Mouse (Mus musculus): ENCODE measurements around the gene Ssx2ip.

The Ssx2ip gene

DNA sequence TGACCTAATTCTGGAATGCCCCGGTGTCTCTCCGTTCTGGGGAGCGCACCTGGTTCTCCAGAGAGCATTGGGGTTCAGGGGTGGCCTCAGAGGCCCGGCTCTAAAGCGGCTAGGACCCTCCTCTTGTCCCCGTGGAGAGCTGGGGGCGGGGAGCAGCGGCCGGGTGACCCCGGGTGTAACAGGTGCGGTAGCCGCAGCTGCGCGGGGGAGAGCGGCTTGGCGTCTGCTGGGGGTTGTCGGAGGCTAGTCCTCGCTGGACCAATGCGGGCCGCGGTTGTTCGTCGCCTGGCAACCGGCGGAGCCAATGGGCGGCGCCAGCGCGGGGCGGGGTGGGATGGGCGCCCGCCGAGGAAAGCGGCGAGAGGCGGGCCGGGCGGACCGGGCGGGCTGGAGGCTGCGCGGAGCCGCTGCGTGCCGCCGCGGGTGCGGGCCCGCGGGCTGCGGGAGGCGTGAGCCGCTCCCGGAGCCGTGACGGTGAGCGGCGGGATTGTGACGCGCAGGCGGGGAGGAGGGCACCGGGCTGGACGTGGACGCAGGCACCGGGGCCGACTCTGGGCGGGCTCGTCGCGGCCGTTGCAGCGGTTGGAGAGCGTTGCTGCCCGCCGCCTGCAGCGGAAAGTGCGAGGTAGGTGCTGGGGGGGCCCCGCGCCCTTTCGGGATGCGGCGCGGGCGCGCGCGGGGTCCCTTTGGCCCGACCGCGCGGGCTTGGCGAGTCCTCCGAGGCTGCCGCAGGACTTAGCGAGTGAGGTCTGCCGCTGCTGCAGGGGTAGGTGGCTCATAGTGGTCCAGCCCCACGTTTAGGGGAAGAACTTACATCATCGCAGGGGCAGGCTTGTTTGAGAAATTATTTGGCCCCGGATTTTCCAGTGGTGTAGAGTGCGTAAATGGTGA is at the start of gene Ssx2ip:
Ssx2ip (plus strand) TSS at position 332 of the 891 bp plus-strand sequence.
- peak; percentile 97 to 98 for DNase-seq

GRCm38 (mm10) chr3:146355146-146355545 is 49.3 kb upstream of the Ssx2ip start:
- peak in 1 of 2 experiments; percentile 10 for DNase-seq

DNA sequence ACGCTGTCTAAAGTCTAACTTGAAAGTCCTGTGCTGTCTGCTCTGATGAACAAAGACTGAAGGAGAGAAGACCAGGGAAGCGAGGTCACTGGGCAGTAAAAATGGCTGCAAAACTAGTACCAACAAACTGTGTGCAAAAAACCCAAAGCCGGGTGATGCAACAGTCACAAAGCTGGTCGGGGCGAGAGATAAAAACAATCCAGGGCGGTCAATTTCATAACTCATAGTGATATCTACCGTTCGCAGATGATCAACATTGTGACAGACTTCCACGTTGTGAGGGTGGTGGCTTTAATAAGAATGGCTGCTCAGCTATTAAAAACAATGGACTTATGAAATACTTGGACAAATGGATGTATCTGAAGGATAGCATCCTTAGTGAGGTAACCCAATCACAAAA is 39.0 kb upstream of the Ssx2ip start:
- no peak for DNase-seq

GRCm38 (mm10) chr3:146367058-146367457 is 37.4 kb upstream of the Ssx2ip start:
- DNase-seq = no peak

DNA sequence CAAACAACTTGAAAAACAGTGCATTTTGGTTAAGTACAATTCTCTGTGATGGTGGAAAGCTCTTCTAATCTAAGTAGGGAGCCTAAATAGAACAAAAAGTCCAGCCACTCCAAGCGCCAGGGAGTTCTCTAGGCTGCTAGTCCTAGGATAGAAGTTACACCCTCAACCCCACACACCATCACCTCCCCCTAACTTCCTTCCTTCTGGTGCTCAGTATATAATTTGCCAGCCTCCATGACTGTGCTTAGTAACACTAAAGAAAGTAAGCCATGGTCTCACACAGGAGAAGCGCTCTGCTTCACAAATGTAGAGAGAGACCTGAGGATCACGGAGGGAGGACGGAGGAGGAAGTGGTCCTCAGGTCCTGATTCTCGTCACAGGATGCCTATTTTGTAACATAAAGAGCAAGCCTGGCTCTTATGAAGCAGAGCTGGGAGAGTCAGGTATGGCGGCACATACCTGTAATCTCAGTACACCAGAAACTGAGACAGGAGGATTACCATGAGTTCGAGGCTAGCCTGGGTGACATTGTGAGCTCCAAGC is 33.8 kb upstream of the Ssx2ip start:
- DNase-seq = no peak

DNA sequence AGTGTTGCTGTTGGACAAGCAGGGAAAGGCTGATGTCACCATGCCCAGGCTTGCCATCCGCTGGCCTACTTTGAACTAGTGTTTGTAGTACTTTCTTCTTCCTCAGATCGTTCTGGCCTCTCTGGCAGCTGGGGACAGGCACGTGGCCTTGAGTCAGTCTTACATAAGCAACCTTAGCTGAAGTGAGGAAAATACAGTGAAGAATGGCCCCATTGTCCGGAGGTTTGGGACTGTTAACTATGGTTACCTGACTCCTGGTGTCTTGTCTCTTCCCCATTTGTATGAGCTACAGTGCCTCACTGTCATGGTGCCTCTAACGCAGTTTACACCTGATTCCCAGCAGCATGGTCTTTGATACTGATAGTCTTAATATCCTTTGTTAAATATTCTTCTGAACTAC is 33.2 kb upstream of the Ssx2ip start:
- DNase-seq = no peak

DNA sequence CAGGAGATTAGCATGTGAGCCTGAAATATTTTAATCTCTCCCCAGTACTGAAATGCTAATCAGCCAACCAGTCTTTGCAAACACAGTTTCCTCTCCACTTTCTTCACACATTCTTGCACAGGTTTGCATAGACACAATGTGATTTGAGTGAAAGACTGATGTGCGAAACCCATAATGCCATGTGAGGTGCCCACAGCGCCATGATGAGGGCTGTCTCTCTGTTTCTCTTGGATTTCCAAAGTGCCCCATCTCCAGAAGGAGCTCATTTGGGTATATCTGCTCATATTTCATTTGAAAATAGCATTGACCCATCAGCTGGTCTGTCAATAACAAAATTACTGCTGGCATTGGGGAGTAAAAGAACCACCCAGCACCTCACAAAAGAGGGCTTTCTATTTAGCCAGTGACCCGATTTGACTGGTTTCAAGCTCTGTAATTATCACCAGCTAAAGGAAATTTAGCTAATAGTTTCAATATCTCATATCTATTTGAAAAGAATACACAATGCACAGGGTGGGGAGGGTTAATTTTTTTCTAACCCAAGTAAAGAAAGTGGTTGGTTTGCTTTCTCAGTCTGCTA is 29.8 kb upstream of the Ssx2ip start:
- DNase-seq = no peak

DNA sequence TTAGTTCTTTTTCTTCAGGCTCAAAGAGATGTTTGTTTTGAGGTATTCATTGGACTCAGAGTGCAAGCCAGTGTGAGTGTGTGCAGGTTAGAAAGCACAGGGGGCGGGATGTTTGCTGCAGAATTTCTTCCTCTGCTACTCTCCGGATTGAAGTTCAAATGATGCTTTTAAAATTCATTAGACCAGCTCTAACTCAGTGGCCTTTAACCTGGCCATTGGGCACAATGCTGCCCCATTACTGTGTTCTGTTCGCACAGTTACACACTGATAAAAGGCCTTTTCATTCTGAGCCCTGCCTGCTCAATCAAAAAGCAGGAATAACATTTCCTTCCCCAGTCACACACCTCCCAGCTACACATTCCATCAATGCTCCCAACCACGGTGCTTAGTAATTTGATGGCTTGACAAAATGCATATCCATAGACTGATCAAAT is 29.2 kb upstream of the Ssx2ip start:
- DNase-seq = no peak

GRCm38 (mm10) chr3:146376337-146377130 is 27.9 kb upstream of the Ssx2ip start:
- DNase-seq = no peak

DNA sequence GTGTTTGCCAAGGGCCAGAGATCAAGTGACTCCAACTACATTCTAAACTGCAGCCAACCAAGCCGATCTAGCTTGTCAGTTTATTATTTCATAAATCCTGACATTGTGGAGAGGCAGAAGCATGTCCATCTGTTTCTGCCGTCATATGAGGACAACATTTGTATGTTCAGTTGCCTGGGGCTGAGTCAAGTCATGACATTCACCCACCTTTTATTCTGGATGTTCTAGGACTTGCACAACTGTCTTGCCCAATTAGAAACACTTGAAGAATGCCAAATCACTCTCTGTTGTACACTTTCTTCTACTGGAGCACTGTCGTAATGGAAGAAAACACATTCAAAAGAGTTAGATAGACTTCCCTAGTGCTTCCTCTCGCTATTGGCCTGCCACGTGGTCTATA is 27.2 kb upstream of the Ssx2ip start:
- DNase-seq = no peak

- no peak for DNase-seq
Observed at GRCm38 (mm10) chr3:146378753-146379152, 25.7 kb upstream of the Ssx2ip start.

GRCm38 (mm10) chr3:146379740-146380466 is 24.5 kb upstream of the Ssx2ip start:
- DNase-seq = no peak

DNA sequence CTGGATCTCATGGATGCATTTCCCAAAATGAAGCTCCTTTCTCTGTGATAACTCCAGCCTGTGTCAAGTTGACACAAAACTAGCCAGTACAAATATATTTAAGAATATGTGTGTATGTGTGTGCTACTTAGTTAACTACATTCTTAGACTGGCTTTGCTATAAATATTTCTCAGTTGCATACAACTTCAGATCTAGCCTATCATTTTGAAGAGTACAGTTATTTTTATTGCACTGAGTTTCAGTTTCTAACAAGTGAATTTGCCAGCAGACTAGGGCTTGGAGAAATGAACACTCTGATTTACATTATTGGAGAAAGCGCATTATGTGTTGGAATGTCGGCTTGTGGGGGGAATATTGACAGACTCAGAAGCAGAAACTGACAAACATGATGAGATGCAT is 23.6 kb upstream of the Ssx2ip start:
- DNase-seq = no peak

GRCm38 (mm10) chr3:146381471-146381870 is 23.0 kb upstream of the Ssx2ip start:
- no peak for DNase-seq

DNA sequence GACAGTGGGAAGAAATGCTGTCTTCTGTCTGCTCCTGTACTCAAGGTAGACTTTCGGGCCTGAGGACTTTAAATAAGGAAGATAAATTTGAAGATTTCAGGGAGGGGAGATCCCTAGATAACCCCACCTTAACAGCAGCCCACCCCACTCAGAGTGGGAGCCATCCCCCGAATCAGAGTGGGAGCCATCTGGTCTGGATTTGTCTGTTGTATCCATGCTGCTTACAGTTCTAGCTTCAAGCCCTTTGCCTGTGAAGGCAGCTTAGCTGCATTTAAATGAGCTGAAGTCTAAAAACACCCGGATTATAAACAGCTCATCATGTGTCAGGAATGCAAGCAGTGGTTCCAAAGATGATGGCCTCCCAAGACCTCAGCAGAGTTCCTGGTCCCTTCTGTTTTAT is 17.6 kb upstream of the Ssx2ip start:
- DNase-seq = no peak

DNA sequence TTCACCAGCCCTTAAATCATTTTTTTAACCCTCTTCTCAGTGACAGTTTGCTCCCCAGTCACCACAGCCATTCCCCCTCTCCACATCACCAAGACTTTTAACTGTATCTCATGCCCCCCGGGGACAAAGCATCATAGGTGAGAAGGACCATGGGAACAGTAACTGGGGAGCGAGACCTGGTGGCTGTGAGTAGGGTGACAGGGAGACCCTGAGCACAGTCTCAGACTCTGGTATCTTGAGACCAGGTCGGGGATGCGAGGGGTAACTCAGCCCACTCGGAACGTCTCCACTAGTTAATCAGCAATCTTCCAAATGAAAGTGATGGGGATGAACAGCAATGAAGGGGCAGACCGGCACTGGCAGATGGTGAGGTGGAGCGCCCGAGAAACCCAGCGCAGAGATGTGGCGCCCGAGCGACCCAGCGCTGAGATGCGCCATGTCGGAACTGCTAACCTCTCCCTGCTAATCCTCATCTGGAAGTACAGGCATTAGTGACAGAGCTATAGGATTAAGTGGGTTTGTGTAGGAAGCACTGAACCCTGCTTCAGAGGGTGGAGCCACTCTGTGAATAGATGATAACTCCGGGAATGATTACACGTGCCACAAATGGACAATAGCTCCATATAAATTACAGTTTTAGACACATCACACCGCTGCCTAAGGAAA is 11.7 kb upstream of the Ssx2ip start:
- no peak for DNase-seq

- no peak for DNase-seq
Observed at GRCm38 (mm10) chr3:146393641-146394100, 10.8 kb upstream of the Ssx2ip start.

DNA sequence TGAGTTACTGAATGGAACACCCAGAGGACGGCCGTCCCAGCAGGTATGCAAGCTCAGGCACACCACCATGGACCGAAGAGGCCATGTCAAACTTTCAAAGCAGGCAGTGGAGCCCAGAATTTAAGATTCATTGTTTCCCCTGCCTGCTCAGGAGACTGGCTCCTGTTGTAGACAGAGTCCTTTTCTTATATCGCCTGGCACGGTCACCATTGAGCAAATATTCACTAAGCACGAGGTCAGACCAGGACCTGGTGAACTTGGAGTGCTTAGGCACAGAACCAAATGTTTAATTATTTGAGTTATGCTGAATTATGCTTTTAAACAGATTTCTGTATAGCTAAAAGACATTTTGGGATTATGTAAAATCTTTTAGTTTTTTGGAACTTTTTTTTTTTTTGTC is 8.2 kb upstream of the Ssx2ip start:
- no peak for DNase-seq

DNA sequence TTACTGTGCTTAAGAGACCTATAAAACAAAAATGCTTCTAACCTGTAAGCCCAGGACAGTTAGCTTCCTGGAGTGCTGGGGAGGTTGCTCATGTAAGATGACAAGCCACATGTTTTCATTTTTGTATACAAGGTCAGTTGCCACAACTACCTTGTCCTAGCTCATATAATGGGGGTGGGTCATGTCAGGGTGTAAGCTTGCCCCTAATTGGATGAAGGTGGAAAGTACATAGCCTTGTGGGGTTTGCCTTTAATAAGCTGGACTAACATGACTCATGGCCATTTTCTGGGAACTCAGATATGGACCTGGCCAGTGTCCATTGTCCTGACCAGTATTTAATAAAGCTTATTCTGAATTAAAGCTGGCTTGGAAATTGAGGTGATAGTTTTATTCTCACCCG is 7.5 kb upstream of the Ssx2ip start:
- DNase-seq = no peak

DNA sequence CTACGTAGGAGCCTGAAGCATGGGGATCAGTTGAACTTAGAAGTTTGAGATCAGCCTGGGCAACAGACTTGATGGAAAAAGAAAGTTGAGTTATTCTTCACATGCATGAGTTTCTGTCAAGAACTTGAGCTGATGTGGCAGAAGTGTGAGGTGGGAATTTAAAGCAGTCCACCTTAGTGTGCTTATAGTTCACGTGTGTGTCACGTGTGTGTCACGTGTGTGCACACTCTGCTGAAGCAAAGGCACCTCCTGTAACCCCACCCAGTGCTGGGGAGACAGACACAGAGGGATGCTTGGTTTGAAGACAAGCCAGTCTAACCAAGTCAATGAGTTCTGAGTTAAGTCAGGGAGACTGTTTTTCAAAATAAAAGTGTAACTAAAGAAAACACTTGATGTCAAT is 6.6 kb upstream of the Ssx2ip start:
- DNase-seq = no peak

DNA sequence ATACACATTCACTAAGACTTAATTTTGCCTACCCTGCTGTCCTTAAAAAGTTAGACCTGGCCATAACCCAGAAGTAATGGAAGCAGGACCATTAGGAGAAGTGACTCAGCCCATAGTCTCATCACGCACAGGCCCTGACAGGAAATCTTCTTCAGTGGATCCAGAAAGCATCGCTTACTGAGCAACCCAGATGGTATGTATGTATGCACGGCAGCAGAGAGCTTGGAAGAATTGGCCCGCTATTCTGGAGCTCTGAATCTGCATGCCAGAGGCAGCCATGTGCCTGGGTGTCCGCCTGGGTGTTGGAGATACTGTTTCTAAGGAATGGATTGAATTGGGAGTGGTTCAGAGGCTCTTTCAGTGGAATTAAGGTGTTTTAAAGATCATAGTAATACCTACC is 5.2 kb upstream of the Ssx2ip start:
- no peak for DNase-seq

DNA sequence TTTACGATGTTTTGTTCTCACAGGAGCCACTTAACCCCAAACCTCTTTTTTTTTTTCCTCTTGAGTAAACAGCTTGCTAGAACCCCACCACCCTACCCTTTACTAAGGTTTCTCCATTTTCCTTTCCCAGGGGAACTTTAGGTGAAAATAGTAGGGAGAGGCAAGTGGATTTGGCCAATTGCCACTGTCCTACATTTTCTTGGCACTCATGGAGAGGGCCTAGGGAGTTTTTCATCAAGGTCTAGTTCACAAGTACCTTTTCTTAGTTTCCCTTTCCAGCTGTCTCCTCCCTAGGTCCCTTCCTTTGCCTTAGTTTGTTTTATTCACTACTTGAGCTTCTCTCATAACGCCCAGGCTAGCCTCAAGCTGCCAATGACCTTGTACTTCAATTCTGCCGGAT is 672 bp upstream of the Ssx2ip start:
- no peak for DNase-seq
